25 mouse cellular contexts compared by ENCODE assay signal in the genomic region with DNA sequence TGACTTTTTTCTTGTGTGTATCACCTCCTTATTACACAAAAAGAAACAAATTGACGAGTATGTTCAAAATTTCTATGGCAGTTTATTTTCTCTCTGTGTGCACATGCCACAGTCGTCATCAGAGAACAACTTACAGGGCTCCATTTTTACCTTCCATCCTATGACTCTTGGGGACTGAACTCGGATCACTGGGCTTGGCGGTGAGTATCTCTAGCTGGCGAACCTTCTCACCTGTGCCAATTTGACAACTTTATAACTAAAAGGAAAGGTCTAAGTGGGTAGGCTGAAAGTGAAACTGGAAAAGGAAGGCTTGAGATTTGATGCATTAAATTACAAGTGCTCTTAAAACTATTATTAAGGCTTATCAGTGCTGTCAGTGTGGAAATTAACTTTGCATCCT. TPM values are rescaled to one million over a fixed set of nuclear protein-coding genes. Genes with fewer than 3 reads are reported as not detected.
A peak's percentile ranks its signal among the peaks of the same experiment; 100 is the strongest.
DNase-seq lines count a peak whose midpoint lies in the region; ATAC-seq and TF ChIP-seq lines count a peak whose summit lies in the region.
"Had no signal": no experiment of that assay in that cellular context is flagged by ENCODE, and none has a peak within 500 bp of the region (broad histone marks: within the 10 kb centered on the region; RNA-seq: fewer than 3 reads in every experiment).

No protein-coding gene starts in this region.

- no peak overlapping the region for H3K9ac ChIP-seq in heart, adult 2 months (ENCODE audit: low read depth, low read length)
- H3K9ac ChIP-seq in heart, embryonic 12.5 days: no peak overlapping the region
- H3K9ac ChIP-seq in heart, embryonic 15.5 days: no peak overlapping the region
- H3K9ac ChIP-seq in intestine, embryonic 16.5 days (ENCODE audit: low read depth, low read length): no peak overlapping the region
- H3K9ac ChIP-seq: embryonic facial prominence, embryonic 13.5 days; embryonic facial prominence, embryonic 15.5 days; forebrain, embryonic 12.5 days had no signal

- 74% methylated on average over 5 of the region's 5 CpGs for WGBS in heart, adult 2 months
- WGBS in heart, embryonic 12.5 days: 81% methylated on average over 5 of the region's 5 CpGs
- WGBS in heart, embryonic 15.5 days: 79% methylated on average over 5 of the region's 5 CpGs
- WGBS in intestine, embryonic 16.5 days: 70% methylated on average over 5 of the region's 5 CpGs
- WGBS in small intestine, adult 2 months: 31% methylated on average over 5 of the region's 5 CpGs

- no peak for TF ChIP-seq EP300 in heart, adult 2 months (IDR thresholded peaks at IDR 0.05; ENCODE audit: insufficient read depth, low read depth, low read length)

- H3K27ac ChIP-seq in heart, adult 2 months: peak overlapping the region; percentile 84
- no peak overlapping the region for H3K27ac ChIP-seq in heart, embryonic 12.5 days (ENCODE audit: poor library complexity, severe bottlenecking)
- 0 out of 2 replicates have a peak overlapping the region, but pooled peaks have one; percentile 6 for H3K27ac ChIP-seq in heart, embryonic 15.5 days
- peak overlapping the region; percentile 46 for H3K27ac ChIP-seq in intestine, embryonic 16.5 days (ENCODE audit: low read length)
- peak overlapping the region; percentile 64 for H3K27ac ChIP-seq in small intestine, adult 2 months (ENCODE audit: insufficient read depth, low read depth, low read length)
- no peak overlapping the region for H3K27ac ChIP-seq in layer of hippocampus, adult 2 months
- H3K27ac ChIP-seq: embryonic facial prominence, embryonic 13.5 days; embryonic facial prominence, embryonic 15.5 days; forebrain, embryonic 10.5 days; forebrain, embryonic 12.5 days had no signal

- peaks cover 3% of the 10 kb centered on the region; the same call in 1 of the 2 replicates for H3K79me2 ChIP-seq in heart, adult 2 months (replicated peaks; ENCODE audit: control insufficient read depth, insufficient read depth, low read length)

- no peak for ATAC-seq in heart, embryonic 12.5 days (ENCODE audit: insufficient number of reproducible peaks, low FRiP score)
- ATAC-seq in heart, embryonic 15.5 days (replicated peaks; ENCODE audit: insufficient number of reproducible peaks, insufficient read depth, low FRiP score, low read depth): no peak
- ATAC-seq in intestine, embryonic 16.5 days: peak; percentile 30
- ATAC-seq: forebrain, embryonic 14.5 days; forebrain, embryonic 16.5 days had no signal

- H3K27me3 ChIP-seq in heart, adult 2 months (ENCODE audit: control insufficient read depth, insufficient read depth, low read length): no peaks in the 10 kb centered on the region
- H3K27me3 ChIP-seq in heart, embryonic 12.5 days (replicated peaks): no peaks in the 10 kb centered on the region
- no peaks in the 10 kb centered on the region for H3K27me3 ChIP-seq in heart, embryonic 15.5 days
- H3K27me3 ChIP-seq in intestine, embryonic 16.5 days (replicated peaks; ENCODE audit: control insufficient read depth, insufficient read depth, low read length): no peaks in the 10 kb centered on the region
- no peaks in the 10 kb centered on the region for H3K27me3 ChIP-seq in small intestine, adult 2 months (ENCODE audit: control insufficient read depth, insufficient read depth, low read length)
- H3K27me3 ChIP-seq: embryonic facial prominence, embryonic 13.5 days; embryonic facial prominence, embryonic 15.5 days; forebrain, embryonic 12.5 days had no signal

- TF ChIP-seq CTCF in heart, adult 2 months (IDR thresholded peaks at IDR 0.05): no peak
- no peak for TF ChIP-seq CTCF in small intestine, adult 2 months (IDR thresholded peaks at IDR 0.05; ENCODE audit: extremely low read depth, insufficient read length, insufficient replicate concordance, low read depth, low read length)
- TF ChIP-seq CTCF in layer of hippocampus, adult 2 months (conservative IDR thresholded peaks at IDR 0.05): no peak

- H3K4me2 ChIP-seq in heart, embryonic 12.5 days: no peak overlapping the region
- no peak overlapping the region for H3K4me2 ChIP-seq in heart, embryonic 15.5 days
- H3K4me2 ChIP-seq in intestine, embryonic 16.5 days (ENCODE audit: low read depth, low read length): peak overlapping the region; percentile 35
- H3K4me2 ChIP-seq: embryonic facial prominence, embryonic 13.5 days; embryonic facial prominence, embryonic 15.5 days; forebrain, embryonic 12.5 days had no signal

- no peak for DNase-seq in heart, adult 2 months
- DNase-seq in heart, postnatal 14 days: no peak
- no peak for DNase-seq in left cerebral cortex, postnatal 25 days (ENCODE audit: low spot score in 2 of 2)
- no peak for DNase-seq in layer of hippocampus, adult 2 months (ENCODE audit: low spot score in 2 of 2)
- DNase-seq: adrenal gland, adult 2 months; adrenal gland, postnatal 10 days; adrenal gland, postnatal 25 days; cerebellum, adult 11-12 months; cerebellum, adult 2 months; cerebellum, adult 9-10 months; cerebellum, postnatal 10 days; cerebellum, postnatal 25 days had no signal

- H3K4me1 ChIP-seq in heart, adult 2 months (ENCODE audit: control insufficient read depth, insufficient read depth, low read length): peaks cover 11% of the 10 kb centered on the region
- peaks cover 28% of the 10 kb centered on the region for H3K4me1 ChIP-seq in heart, embryonic 12.5 days (replicated peaks)
- H3K4me1 ChIP-seq in heart, embryonic 15.5 days (replicated peaks): peaks cover 36% of the 10 kb centered on the region
- H3K4me1 ChIP-seq in intestine, embryonic 16.5 days (ENCODE audit: control insufficient read depth, insufficient read depth, low read length): peaks cover 23% of the 10 kb centered on the region
- H3K4me1 ChIP-seq in small intestine, adult 2 months (ENCODE audit: control insufficient read depth, insufficient read depth, insufficient read length, low read length): peaks cover 11% of the 10 kb centered on the region; the same call in 1 of the 2 replicates
- H3K4me1 ChIP-seq: forebrain, embryonic 10.5 days; forebrain, embryonic 12.5 days had no signal

- peaks cover 14% of the 10 kb centered on the region for H3K36me3 ChIP-seq in heart, adult 2 months (ENCODE audit: control insufficient read depth, insufficient read depth, low read length)
- no peaks in the 10 kb centered on the region for H3K36me3 ChIP-seq in heart, embryonic 12.5 days
- H3K36me3 ChIP-seq in heart, embryonic 15.5 days: no peaks in the 10 kb centered on the region
- no peaks in the 10 kb centered on the region for H3K36me3 ChIP-seq in intestine, embryonic 16.5 days (ENCODE audit: control insufficient read depth, insufficient read depth, low read length)
- no peaks in the 10 kb centered on the region for H3K36me3 ChIP-seq in small intestine, adult 2 months (ENCODE audit: control insufficient read depth, insufficient read depth, low read length)
- H3K36me3 ChIP-seq: embryonic facial prominence, embryonic 13.5 days; embryonic facial prominence, embryonic 15.5 days; forebrain, embryonic 10.5 days; forebrain, embryonic 12.5 days had no signal

- no peak overlapping the region for H3K4me3 ChIP-seq in heart, adult 2 months
- H3K4me3 ChIP-seq in heart, embryonic 12.5 days: no peak overlapping the region
- H3K4me3 ChIP-seq in heart, embryonic 15.5 days: no peak overlapping the region
- 0 out of 2 replicates have a peak overlapping the region, but pooled peaks have one; percentile 16 for H3K4me3 ChIP-seq in intestine, embryonic 16.5 days (ENCODE audit: low read length)
- no peak overlapping the region for H3K4me3 ChIP-seq in small intestine, adult 2 months (ENCODE audit: low read depth, low read length)
- no peak overlapping the region for H3K4me3 ChIP-seq in layer of hippocampus, adult 2 months
- H3K4me3 ChIP-seq: embryonic facial prominence, embryonic 13.5 days; embryonic facial prominence, embryonic 15.5 days; erythroblast, embryonic 14.5 days; forebrain, embryonic 10.5 days; forebrain, embryonic 12.5 days had no signal

- intact Hi-C loops in heart, adult 2 months (cut with DNase I): no loop called here
- intact Hi-C loops in heart, postnatal 14 days (cut with DNase I): no loop called here
- intact Hi-C loops in left cerebral cortex, postnatal 25 days (cut with DNase I): no loop called here

- no peak for TF ChIP-seq POLR2A in heart, adult 2 months (IDR thresholded peaks at IDR 0.05; ENCODE audit: insufficient read depth, low read depth, low read length)
- no peak for TF ChIP-seq POLR2A in small intestine, adult 2 months (IDR thresholded peaks at IDR 0.05; ENCODE audit: low read depth, low read length)

- no peaks in the 10 kb centered on the region for H3K9me3 ChIP-seq in heart, embryonic 12.5 days (replicated peaks)
- H3K9me3 ChIP-seq in heart, embryonic 15.5 days (replicated peaks): no peaks in the 10 kb centered on the region
- no peaks in the 10 kb centered on the region for H3K9me3 ChIP-seq in intestine, embryonic 16.5 days (ENCODE audit: control insufficient read depth, low read length)
- H3K9me3 ChIP-seq: embryonic facial prominence, embryonic 13.5 days; embryonic facial prominence, embryonic 15.5 days; forebrain, embryonic 10.5 days; forebrain, embryonic 12.5 days had no signal

RNA-seq across cellular contexts. Expression of gene Pde3a, which starts 22.1 kb away (rescaled TPM):
- total RNA-seq in heart, adult 2 months (2021): 10 to 100 TPM; 64.6 to 72.3 TPM
- polyA plus RNA-seq in heart, adult 2 months (2012; rRNA removed): 18.0 and 23.9 TPM in 2 replicates
- polyA plus RNA-seq in heart, embryonic 12.5 days (2016; fragmentation: Nextera tagmentation; extraction: Ambion mirVana): 12.2 and 13.4 TPM in 2 replicates
- 11.2 and 13.0 TPM in 2 replicates for polyA plus RNA-seq in heart, embryonic 15.5 days (2015; fragmentation: Nextera tagmentation; extraction: Ambion mirVana)
- 10 to 100 TPM; 56.4 to 58.2 TPM for total RNA-seq in heart, postnatal 14 days (2021)
- polyA plus RNA-seq in intestine, embryonic 16.5 days (2015; fragmentation: Nextera tagmentation; extraction: Ambion mirVana): 14.7 and 17.9 TPM in 2 replicates
- 6.1 and 7.9 TPM in 2 replicates for polyA plus RNA-seq in small intestine, adult 2 months (2012; rRNA removed)
- 1 to 10 TPM; 1.5 to 2.8 TPM for total RNA-seq in left cerebral cortex, postnatal 25 days (2021)
- total RNA-seq in layer of hippocampus, adult 2 months (2021): 1 to 10 TPM; 3.1 to 3.4 TPM
- total RNA-seq: MEL had no signal
- polyA plus RNA-seq: C2C12; erythroblast, embryonic 14.5 days had no signal

Comparison
In these comparisons a context has a peak if more than half of its experiments do, and no peak if none do; other contexts are left out.
1. H3K27ac ChIP-seq: peak in heart, adult 2 months (single experiment), heart, embryonic 15.5 days (single experiment), intestine, embryonic 16.5 days (single experiment) and small intestine, adult 2 months (single experiment); none in heart, embryonic 12.5 days (single experiment) and layer of hippocampus, adult 2 months (single experiment).